Mouse (Mus musculus) T-helper 1 cell (primary cell): Measurements from ENCODE around the gene Nox4.
"Not testable (repeated sequence)": the region's sequence is repeated elsewhere in the genome, so short reads cannot be mapped to it uniquely, and the experiment has no call there.

Source experiments
- in situ Hi-C: fragments of 300-600 bp; cut with MboI, MseI; formaldehyde crosslinking; loops from one replicate; pipeline ENCODE4 v1.15.1; 2025; ENCODE audit warnings: high pct_unique_total_duplicates

Nox4 gene

DNA sequence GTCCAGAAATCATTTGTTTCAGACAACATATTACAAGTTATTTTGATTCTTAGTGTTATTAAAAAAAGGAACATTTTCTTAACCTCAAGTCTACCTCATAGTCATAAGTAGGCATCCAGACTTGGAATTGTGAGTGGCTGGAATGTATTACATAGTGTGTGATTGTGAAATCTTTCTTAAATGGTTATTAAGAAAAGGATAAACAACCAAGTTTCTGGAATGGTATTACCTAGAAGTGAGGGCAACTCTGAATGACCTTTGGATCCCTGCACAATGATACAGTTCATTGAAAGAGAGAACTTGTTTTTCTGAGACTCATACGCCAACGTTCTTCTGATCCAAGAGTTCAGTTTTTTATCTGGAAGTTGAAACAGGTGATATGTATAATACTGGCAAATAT lies 125.4 kb downstream of the Nox4 start:
- in situ Hi-C loops: no loop called here

DNA sequence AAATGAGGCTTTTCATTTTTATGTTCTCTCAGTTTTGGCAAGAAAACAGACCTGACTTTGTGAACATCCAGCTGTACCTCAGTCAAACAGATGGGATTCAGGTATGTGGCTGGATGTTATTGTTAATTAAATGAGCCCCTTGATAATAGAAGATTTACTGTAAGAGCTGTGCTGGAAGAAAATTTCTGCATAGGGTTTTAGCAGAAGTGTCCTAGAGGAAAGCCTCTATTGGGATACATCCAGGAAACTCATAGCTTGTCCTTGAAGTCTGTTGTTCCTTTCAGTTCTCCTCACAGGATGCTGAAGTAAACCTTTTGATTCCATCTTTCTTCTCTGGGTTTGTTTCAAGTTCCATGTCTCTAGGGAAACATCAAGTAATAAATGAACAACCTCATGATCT lies 128.4 kb downstream of the Nox4 start:
- in situ Hi-C loops: no loop called here

DNA sequence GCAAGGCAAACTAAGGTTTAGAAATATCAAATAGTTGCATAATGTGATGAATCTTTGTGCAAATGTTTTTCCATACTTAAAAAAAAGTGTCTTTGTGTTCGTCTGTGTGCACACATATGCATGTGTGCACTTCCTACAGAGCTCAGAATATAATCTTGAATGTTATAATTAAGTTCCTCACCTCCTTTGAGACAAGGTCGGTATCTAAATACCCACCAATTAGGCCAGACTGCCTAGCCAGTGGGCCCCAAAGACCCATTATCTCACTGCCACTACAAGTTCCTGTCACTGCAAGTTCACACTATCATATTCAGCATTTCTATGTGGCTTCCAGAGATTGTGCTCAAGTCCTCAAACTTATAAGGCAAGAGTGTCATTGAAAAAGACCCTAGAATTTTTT lies 129.0 kb downstream of the Nox4 start:
- in situ Hi-C loops: no loop called here

DNA sequence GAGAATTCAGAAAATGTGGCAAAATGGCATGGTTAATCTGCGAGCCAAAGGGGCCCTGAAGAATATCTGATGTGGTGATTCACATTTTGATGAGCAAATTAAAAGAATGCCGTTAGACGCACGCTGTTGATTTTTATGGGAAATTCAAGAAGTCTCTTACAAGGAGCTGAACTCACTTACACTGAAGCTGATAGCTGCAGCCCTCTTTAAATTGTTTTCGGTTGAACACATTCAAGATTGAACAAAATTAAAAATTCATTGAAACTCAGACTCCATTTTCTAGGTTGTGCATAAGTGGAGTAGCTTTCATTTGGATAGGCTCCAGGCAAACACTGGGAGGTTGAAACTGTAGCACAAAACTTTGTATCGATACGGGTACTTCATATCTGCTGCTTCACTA lies 151.1 kb downstream of the Nox4 start:
- in situ Hi-C loops: no loop called here

DNA sequence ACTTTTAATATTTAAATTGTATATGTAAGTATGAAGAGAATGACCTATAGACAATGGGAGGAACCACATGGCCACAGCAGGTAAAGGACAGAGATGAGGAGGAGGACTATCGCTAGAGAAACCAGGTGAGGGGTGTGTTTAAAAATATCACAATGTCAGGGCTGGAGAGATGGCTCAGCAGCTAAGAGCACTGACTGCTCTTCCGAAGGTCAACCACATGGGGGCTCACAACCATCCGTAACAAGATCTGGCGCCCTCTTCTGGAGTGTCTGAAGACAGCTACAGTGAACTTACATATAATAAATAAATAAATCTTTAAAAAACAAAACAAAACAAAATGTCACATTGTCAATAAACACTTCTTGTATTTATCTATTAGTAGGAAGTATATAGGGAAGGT lies 165.5 kb downstream of the Nox4 start:
- in situ Hi-C loops: not testable (repeated sequence)

DNA sequence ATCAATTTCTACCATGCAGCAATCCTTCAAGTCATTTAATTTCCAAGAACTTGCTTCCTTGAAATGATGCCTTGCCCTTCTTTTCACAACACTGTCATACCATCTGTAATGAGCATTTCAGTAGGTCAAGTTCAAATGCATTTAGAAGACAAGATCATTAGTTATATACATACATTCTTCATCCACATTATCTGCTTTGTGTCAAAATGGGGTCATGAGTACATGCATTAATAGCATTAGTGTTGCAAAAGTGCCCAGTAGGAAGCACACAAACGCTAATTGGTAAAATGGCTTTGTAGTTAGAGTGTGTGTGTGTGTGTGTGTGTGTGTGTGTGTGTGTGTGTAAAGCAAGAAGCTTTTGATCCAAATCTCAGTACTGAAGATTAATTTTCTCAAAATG lies 167.4 kb downstream of the Nox4 start:
- in situ Hi-C loops: no loop called here
